Mouse (Mus musculus) activated CD4-positive, CD25-positive, alpha-beta regulatory T cell, adult 4 months (primary cell): ENCODE measurements around the gene Tubg1. TPM values are rescaled to one million over a fixed set of nuclear protein-coding genes. Genes with fewer than 3 reads are reported as not detected.
A peak's percentile ranks its signal among the peaks of the same experiment; 100 is the strongest.
"Not testable (repeated sequence)": the region's sequence is repeated elsewhere in the genome, so short reads cannot be mapped to it uniquely, and the experiment has no call there.

Source experiments
- ATAC-seq: one replicate; pipeline ENCODE4 v1.8.0; 2017
- polyA plus RNA-seq, 2 experiments: library from polyadenylated mRNA; unstranded; fragments of 100-300 nt; shearing (Covaris generic); gene quantifications; one replicate each; pipeline ENCODE4 v1.2.1; 2017

Gene Tubg1
- polyA plus RNA-seq, 2 experiments from 2014 or later = 17.7 to 26.8 TPM

DNA sequence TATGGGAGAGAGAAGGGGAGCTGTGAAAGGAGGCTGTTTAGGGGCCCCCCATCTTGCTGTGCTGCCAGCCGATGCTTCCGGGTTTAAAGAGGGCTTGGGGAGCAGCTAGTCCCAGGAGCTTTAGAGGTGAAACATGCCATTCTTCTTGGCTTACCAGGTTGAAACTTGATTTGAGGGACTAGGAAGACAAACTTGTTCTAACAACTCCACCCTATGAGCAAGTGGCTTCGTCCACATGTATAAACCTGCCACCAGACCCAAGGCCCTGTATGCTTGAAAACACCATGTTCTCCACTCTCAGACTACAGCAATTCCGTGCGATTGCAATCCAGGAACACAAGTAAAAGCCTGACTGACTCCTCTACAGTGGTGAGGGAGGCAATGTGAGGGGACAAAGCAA, 16.7 kb upstream of the Tubg1 start:
- ATAC-seq = no peak

DNA sequence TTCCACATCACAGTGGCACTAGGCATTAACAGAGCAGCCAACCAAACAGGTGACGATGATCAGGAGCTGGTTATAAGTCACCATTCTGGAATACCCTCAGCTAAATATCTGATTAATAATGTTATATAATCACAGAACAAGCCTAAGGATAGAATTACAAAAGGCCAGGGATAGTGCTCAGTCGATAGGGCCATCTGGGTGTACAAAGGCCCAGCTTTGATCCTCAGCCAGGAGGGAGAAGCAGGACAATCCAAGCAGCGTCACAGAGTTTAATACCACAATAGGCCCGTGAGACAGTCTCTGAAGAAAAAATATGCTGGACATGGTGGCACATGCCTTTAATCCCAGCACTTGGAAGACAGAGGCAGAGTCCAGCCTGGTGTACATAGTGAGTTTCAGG, 10.4 kb upstream of the Tubg1 start:
- ATAC-seq = no peak

DNA sequence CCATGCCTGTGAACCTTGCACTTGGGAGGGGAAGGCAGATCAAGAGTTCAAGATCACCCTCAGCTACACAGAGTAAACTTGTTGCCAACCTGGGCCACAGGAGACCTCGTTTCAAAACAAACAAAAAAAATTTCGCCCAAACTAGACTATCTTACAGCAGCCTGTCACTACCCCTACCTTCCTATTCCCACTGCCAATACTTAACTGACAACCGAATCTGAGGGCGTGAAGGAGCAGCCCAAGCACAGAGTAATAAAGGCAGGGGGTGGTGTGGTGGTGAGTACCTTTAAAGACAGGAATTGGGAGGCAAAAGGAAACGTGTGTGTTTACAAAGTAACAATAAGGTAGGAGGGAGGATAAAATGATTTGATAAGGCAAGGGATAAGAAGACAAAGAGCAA, 9.0 kb upstream of the Tubg1 start:
- no peak for ATAC-seq

DNA sequence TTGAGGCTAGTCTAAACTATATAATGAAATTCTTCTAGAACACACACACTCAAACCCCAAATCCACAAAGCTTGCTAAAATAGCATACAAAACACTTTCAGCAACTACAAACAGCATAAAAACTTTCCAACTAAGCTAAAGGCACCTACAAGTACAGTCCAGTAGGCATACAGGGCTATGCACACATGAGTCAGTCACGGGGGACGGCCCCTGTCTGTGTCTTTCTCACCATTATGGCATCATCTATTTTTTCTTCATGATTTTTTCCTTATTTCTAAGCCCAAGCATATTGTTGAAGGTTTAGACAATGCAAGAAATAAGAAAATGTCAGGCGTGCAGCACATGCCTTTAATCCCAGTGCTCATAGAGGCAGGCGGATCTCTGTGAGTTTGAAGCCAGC, 8.6 kb upstream of the Tubg1 start:
- ATAC-seq = no peak

DNA sequence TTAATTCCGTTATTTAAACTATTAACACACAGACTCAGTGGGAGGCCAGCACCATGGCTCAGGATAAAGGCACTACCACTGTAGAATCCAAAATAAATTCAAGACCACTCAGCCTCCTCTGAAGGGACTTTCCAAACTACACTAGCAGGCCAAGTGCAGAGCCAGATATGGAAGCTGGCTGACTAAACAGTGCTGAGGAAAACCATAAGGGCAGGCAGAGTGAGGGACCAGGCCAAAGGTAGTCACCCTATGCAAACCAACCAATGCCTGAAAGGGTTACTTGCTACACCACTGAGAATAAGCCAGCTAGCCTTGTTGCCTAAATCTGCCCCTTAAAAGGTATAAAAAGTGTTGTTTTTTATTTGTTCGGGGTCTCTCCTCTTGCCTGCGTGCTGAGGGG, 7.6 kb upstream of the Tubg1 start:
- ATAC-seq = no peak

DNA sequence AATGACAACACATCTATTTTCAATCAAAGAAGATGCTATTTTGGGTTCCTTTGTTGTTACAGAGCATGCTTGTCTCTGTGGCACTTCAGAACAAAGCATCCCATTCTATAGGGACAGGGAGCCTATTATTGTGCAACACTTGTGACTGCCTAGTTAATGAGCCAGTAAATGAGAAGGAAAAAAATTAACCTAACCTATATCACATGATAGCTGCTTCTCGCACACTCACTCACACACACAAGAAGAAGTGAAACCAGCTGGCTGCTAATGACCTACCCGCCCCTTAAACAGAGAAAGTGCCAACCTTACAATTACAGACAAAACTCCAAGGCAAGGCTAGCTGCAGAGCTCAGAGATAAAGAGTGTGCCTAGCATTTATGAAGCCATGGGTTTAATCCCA, 4.2 kb upstream of the Tubg1 start:
- ATAC-seq = no peak

DNA sequence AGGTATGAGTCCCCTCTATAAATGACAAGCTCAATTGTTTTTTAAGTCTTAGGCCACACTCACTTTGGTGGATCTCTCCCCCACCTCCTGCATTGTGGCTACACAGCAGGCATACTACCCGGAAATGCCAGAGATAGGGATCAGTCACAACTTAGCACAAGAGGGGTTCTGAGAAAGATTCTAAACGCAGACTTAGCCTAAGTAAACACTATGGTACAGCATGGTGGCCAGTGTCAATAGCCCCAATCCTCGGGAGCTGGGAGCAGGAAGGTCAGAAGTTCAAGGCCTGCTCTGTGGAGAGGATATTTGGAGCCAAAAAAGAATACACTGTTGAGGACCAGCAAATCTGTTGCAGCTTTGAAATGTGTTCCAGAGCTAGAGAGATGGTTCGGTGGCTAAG, 1.6 kb upstream of the Tubg1 start:
- no peak for ATAC-seq

DNA sequence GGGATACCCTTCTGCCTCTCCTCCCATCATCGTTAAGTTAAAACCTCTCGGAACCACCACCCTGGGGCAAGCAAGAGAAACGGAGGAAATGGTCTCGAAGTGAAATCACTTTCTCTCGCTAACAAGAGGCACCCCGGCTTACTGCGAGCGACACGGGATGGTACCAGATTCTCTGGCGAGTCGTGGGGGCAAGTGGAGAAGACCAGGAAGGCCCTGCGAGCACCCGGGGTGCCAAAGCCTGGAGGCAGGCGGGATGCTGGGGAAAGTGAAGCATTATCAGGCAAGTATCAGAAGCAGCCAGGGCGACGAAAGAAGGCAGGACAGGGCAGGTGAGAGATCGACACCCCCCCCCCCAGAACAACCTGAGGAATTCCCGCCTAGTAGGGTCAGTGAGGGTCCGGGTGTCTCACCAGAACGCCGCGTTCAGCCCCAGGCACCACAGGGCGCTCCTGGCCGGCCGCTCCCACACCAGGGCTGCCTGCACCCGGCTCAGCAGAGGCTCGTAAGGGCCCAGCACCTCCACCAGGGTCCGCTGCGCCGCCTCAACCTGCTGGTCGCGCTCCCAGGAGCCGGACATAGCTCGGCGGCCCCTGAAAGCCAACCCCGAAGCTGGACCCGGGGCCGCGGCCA, 492 bp upstream of the Tubg1 start:
- ATAC-seq = peak; percentile 37

DNA sequence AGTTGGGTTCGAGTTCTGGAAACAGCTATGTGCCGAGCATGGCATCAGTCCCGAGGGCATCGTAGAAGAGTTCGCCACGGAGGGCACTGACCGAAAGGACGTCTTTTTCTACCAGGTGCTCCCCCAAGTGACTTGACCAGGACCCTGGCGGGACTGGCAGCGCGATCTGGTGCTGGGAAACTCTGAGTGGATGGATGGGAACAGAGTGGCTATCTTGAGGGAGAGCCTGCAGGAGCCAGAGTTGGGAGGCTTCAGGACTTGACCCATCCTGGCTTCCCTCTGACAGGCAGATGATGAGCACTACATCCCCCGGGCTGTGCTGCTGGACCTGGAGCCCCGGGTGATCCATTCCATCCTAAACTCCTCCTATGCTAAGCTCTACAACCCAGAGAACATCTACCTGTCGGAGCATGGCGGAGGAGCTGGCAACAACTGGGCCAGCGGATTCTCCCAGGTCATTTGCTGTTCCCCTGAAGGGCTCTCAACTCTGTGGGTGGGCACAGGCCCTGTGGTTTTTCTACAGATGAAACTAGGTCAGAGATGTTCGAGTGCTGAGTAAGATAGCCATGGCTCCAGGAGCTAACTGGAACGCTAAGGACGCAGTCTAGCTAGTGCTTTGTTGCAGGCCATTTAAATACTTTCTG, 929 bp downstream of the Tubg1 start:
- no peak for ATAC-seq

DNA sequence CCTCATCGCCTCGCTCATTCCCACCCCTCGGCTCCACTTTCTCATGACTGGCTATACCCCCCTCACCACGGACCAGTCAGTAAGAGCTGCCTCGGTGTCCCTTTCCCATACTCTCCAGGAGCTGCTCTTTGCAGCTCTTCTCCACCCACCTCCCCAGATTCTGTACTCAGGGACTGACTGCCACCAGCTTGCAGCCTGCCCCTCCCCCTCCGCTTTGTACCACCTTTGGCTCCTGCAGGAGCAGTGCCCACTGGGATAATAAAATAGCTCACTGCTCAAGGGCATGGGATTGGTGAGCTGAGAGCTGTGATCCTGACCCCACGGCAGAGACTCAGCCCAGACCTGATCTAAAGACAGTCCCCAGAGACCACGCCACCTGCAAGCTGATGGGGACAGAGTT, 4.8 kb downstream of the Tubg1 start:
- ATAC-seq = not testable (repeated sequence)

DNA sequence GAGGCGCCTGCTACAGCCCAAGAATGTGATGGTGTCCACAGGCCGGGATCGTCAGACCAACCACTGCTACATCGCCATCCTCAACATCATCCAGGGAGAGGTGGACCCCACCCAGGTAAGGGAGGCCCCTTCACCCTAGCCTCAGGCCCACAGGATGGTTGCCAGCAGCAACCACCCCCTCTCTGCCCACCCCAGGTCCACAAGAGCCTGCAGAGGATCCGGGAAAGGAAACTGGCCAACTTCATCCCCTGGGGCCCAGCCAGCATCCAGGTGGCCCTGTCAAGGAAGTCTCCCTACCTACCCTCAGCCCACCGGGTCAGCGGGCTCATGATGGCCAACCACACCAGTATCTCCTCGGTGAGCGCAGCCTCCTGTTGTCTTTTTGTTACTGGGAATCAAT, 5.3 kb downstream of the Tubg1 start:
- ATAC-seq = not testable (repeated sequence)

DNA sequence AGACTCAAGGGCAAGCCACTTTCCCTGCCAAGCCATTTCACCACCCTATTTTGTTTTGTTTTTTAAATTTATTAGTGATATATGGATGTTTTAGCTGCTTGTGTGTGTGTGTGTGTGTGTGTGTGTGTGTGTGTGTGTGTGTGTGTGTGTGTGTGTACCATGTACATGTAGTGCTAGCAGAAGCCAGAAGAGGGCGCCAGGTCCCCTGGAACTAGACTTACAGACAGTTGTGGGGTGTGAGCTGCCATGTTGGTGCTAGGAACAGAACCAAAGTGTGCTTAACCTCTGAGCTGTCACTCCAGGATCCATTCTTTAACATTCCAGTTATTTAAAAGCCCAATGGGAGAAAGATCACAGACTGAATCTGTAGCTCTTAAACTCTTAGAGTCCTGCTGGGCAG, 7.3 kb downstream of the Tubg1 start:
- ATAC-seq = no peak

DNA sequence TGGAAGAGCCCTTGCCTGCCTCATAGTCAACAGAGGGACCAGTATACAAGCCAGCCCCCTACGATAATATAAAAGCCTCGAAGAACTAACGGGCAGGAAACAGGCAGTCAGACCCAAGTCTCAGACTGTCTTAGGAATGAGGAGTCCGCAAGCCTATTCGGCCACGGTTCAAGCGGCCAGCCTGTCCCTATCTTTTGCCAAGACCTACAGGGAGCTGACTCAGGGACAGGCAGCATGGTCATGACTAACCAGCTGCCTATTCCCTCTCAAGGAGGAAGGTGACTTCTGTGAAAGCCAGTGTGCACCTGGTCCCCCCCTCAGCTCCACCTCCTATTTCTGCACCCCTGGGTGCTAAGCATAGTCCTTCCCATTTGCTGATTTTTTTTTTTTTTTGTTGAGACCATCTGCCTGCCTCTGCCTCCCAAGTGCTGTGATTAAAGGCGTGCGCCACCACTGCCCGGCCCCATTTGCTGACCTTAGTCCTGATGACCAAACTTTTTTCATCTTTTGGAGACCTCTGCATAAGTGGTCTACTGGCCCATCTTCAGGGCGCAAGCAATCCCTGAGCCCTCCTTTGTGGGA, 9.3 kb downstream of the Tubg1 start:
- ATAC-seq = no peak

DNA sequence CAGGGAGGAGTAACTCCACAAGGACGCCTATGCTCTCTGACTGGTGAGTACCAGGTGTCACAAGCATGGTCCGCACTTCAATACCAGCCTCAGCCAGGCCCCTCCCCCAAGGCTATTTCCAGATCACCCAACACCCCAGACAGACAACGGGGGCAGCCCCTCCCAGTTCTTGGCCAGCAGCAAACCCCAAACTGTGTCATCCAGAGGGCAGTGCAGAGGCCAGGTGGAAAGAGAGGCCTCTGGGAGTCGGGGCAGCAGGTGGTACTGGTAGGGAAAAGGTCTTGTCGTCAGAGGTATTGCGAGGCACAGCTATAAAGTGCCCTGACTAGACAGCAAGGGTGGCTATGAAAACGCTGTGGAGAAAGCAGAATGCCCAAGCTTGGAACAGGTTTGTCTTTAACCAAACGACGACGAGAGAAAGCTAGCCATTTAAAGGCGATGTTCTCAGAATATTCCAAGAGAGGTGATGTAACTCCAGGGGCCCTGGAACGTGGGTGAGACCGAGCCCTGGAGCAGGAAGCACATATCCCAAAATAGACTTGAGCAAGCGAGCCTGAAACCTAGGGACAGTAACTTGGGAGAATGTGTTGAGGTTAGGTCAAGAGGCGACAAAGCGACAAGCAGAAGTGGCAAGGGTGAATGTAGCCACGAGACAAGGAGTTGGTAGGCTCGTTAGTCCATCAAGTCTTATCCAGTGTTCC, 10.5 kb downstream of the Tubg1 start:
- ATAC-seq = no peak

DNA sequence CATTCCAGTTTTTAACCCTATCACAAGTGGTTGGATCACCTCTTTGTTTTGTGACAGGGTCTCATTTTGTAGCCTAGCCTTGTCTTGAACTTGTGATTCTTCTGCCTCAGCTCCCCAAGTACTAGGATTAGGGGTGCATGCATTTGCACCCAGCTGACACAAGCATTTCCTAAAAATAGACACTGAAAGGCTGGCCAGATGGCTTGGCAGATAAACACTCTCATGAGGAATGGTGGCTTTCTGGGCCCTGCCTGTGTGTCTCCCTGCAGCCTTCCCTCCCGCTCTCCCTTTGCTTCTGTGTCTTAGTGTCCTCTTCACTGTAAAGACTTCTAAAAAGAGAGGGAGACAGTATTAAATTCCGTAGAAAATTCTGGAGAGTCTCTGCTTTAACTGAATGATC, 11.4 kb downstream of the Tubg1 start:
- ATAC-seq = no peak

DNA sequence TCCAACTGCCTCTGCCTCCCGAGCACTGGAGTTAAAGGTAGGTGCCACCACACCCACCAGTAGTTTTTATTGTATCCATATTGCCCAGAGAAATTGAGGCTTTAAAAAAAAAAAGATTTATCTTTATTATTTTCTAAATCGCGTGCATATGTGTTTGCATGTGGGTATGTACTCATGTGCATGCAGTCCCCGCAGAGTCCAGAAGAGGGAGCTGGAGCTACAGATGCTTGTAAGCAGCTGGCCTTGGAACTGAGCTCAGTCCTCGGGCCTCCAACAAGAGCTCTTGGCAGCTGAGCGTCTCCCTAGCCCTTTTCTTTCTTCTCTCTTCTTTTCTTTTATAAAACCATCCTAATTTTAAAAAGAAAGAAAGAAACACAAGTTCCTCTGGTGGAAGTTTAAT, 12.0 kb downstream of the Tubg1 start:
- no peak for ATAC-seq

DNA sequence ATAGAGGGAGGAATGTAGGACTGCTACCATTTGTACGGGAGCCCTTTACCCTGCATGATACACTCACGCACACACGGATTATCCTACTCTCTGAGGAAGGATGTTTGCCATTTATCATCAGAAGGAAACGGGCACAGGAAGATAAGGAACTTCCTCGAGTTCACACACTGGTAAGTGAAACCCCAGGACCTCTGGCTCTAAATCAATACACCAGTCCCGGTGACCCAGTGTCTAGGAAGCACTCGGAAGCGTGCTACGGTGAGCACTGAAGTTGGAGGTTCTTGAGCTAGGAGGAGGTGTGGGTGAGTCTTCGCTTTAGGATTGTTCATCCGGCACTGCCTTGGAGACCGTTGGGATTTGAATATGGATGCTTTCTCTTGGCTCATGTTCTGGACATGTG, 13.3 kb downstream of the Tubg1 start:
- ATAC-seq = no peak

DNA sequence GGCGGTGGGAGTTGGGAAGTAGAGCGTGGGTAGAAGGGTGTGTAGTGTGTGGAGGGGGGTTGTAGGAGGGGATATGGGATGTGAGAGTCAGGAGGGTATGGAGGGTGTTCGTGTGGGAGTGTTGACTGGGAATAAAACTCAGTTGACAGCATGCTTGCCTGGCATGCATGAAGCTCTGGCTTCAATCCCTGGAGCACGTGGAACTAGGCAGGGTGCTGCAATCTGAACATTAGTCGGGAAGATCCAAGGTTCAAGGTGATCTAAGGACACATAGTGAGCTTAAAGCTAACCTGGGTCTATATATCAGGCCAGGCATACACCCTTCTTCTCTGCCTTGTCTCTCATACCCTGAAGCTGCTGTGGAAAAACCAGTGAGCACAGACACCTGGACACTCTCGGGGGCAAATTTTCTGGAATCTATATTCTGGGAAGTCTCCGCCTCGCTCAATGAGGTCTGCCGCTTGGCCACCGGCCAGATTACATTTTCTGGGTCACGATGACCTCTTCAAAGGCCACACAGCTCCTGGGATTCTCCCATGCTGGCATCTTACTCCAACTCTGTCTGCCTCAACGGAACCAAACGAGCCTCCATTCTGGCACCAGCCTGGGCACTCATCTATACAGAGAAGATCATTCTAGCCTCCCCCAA, 14.6 kb downstream of the Tubg1 start:
- no peak for ATAC-seq

DNA sequence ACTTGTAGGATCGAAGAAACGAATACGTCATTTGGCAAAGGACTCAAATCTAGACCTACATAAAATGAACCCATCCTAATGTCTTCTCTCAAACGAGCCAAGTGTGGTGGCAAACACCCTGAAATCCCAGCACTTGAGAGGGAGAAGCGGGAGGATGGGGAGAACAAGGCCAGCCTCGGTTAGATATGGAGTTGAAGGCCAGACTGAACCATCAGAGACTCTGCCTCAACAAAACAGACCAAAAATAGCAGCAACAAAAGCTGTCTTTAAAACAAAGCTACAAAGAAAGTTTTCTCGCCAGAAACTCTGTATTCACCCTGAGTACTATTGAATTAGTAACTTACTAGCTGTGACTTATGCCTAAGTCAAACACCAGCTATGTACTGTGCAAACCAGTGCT, 17.3 kb downstream of the Tubg1 start:
- no peak for ATAC-seq

DNA sequence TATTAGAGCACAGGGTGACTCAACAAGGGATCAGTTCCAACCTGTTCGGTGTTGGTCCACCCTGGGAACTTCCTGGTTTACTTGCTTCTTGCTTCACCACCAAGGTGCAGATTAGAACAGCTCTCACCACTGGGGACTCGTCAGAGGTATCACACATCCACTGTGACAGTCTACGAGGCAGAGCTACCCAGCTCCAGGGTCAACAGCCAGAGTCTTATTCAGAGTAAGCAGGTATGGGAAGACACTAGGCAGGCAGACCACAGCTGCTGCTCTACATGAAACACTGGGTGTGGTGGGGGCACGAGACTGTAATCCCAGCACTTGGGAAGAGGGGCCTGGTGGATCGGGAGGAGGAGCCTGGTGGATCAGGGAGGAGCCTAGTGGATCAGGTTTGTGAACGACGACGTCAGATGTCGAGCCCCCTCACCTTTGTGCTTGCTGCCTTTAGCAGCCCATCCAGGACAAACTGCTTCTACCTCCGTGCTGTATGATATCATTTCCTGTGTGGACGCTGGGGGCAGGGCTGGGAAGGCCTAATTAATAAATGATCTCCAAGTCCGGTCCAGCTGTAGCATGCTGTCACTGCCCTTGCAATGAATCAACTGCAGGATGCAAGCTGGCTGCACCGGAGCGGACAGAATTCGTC, 18.9 kb downstream of the Tubg1 start:
- no peak for ATAC-seq

DNA sequence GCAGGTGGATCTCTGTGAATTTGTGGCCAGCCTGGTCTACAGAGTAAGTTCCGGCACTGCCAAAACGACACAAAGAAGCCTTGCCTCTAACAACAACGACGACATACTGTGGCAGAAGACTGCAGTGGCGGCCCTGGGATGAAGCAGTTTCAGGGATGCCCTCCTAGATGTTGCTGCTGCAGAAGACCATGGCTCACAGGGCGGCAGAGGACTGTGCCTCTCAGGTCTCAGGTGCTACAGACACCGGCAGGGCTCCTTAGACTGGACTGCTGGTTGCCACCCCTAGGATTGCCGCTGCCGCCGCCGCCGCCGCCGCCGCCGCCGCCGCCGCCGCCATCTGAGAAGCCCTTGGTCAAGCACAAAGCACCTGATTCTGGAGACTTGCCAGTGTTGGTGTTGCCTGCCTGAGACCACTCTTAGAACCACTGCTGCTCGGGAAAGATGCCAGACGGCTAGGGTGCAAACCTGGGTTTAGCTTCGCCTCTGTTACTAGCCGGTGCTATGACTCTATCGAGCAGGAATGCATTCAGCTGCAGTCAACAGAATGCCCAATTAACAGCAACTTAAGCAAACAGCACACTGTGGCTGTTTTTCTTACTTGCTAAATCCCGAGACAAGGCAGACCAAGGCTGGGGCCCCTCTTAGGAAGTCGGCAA, 20.6 kb downstream of the Tubg1 start:
- ATAC-seq = no peak

DNA sequence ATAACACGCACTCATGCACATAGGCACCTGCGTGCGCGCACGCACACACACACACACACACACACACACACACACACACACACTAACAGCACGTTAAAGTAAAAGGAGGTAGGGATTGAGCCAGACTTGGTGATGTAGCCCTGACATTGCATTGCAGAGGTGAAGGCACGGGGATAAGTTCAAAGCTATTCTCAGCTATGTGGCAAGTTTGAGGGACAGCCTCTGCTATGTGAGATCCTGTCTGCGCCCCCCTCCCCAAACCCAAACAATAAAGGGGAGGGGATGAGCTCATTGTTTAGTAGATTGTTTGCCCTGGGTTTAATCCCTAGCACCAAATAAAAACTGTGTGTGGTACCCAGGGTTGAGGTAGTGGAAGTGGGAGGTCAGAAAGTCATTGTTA, 21.4 kb downstream of the Tubg1 start:
- no peak for ATAC-seq
